Mouse (Mus musculus): ENCODE results near the gene Ncapd2. TPM values are rescaled to one million over a fixed set of nuclear protein-coding genes. Genes with fewer than 3 reads are reported as not detected.

Gene Ncapd2
- total RNA-seq, 2 experiments from 2014 or later = 242 to 288 TPM

Other genes with a start within 250 kb of the Ncapd2 start
- 96.6 and 112 TPM in 2 replicates for gene Cops7a, start 226.2 kb downstream of the Ncapd2 start, total RNA-seq (2014; fragmentation: Nextera tagmentation)
- 48.8 and 52.0 TPM in 2 replicates for gene Cops7a, start 226.2 kb downstream of the Ncapd2 start, total RNA-seq (2017)
- gene Pianp, start 195.0 kb downstream of the Ncapd2 start, total RNA-seq (2014; fragmentation: Nextera tagmentation) = not detected in 2 replicates
- gene Pianp, start 195.0 kb downstream of the Ncapd2 start, total RNA-seq (2017) = not detected in 2 replicates
- 75.9 and 87.6 TPM in 2 replicates for gene Zfp384, start 182.6 kb downstream of the Ncapd2 start, total RNA-seq (2014; fragmentation: Nextera tagmentation)
- gene Zfp384, start 182.6 kb downstream of the Ncapd2 start, total RNA-seq (2017) = 24.3 and 31.9 TPM in 2 replicates
- 49.2 and 55.8 TPM in 2 replicates for gene Ing4, start 151.9 kb downstream of the Ncapd2 start, total RNA-seq (2014; fragmentation: Nextera tagmentation)
- 34.7 and 40.2 TPM in 2 replicates for gene Ing4, start 151.9 kb downstream of the Ncapd2 start, total RNA-seq (2017)
- 10.6 and 17.5 TPM in 2 replicates for gene Acrbp, start 142.0 kb downstream of the Ncapd2 start, total RNA-seq (2014; fragmentation: Nextera tagmentation)
- 1.3 and 3.9 TPM in 2 replicates for gene Acrbp, start 142.0 kb downstream of the Ncapd2 start, total RNA-seq (2017)
- 8.7 and 13.4 TPM in 2 replicates for gene Lpar5, start 123.8 kb downstream of the Ncapd2 start, total RNA-seq (2014; fragmentation: Nextera tagmentation)
- gene Lpar5, start 123.8 kb downstream of the Ncapd2 start, total RNA-seq (2017) = 2.7 and 5.2 TPM in 2 replicates
- gene Chd4, start 95.7 kb downstream of the Ncapd2 start, total RNA-seq (2014; fragmentation: Nextera tagmentation) = 136 and 161 TPM in 2 replicates
- 246 and 373 TPM in 2 replicates for gene Chd4, start 95.7 kb downstream of the Ncapd2 start, total RNA-seq (2017)
- gene Nop2, start 59.8 kb downstream of the Ncapd2 start, total RNA-seq (2014; fragmentation: Nextera tagmentation) = 65.6 and 82.8 TPM in 2 replicates
- gene Nop2, start 59.8 kb downstream of the Ncapd2 start, total RNA-seq (2017) = 79.2 and 82.4 TPM in 2 replicates
- 26.4 and 37.4 TPM in 2 replicates for gene Iffo1, start 46.5 kb downstream of the Ncapd2 start, total RNA-seq (2014; fragmentation: Nextera tagmentation)
- gene Iffo1, start 46.5 kb downstream of the Ncapd2 start, total RNA-seq (2017) = 11.8 and 14.0 TPM in 2 replicates
- gene Gapdh, start 25.2 kb downstream of the Ncapd2 start, total RNA-seq (2014; fragmentation: Nextera tagmentation) = 2,842 and 3,031 TPM in 2 replicates
- gene Gapdh, start 25.2 kb downstream of the Ncapd2 start, total RNA-seq (2017) = 1,694 and 2,022 TPM in 2 replicates
- 117 and 197 TPM in 2 replicates for gene Mrpl51, start 100 bp upstream of the Ncapd2 start, total RNA-seq (2014; fragmentation: Nextera tagmentation)
- gene Mrpl51, start 100 bp upstream of the Ncapd2 start, total RNA-seq (2017) = 121 and 155 TPM in 2 replicates
- gene Vamp1, start 23.9 kb upstream of the Ncapd2 start, total RNA-seq (2014; fragmentation: Nextera tagmentation) = 26.0 and 40.2 TPM in 2 replicates
- 6.3 and 7.1 TPM in 2 replicates for gene Vamp1, start 23.9 kb upstream of the Ncapd2 start, total RNA-seq (2017)
- gene Tapbpl, start 40.2 kb upstream of the Ncapd2 start, total RNA-seq (2014; fragmentation: Nextera tagmentation) = 13.8 TPM in 2 replicates
- gene Tapbpl, start 40.2 kb upstream of the Ncapd2 start, total RNA-seq (2017) = 16.5 and 17.7 TPM in 2 replicates
- gene Cd27, start 45.3 kb upstream of the Ncapd2 start, total RNA-seq (2014; fragmentation: Nextera tagmentation) = 50.7 and 62.0 TPM in 2 replicates
- gene Cd27, start 45.3 kb upstream of the Ncapd2 start, total RNA-seq (2017) = 34.7 and 55.2 TPM in 2 replicates
- gene Tuba3a, start 94.3 kb upstream of the Ncapd2 start, total RNA-seq (2014; fragmentation: Nextera tagmentation) = not detected in 2 replicates
- gene Tuba3a, start 94.3 kb upstream of the Ncapd2 start, total RNA-seq (2017) = not detected in 2 replicates
- 36.4 and 50.3 TPM in 2 replicates for gene Ltbr, start 122.2 kb upstream of the Ncapd2 start, total RNA-seq (2014; fragmentation: Nextera tagmentation)
- 29.9 and 36.3 TPM in 2 replicates for gene Ltbr, start 122.2 kb upstream of the Ncapd2 start, total RNA-seq (2017)
- 16.2 and 18.9 TPM in 2 replicates for gene Scnn1a, start 129.0 kb upstream of the Ncapd2 start, total RNA-seq (2014; fragmentation: Nextera tagmentation)
- 1.4 and 1.8 TPM in 2 replicates for gene Scnn1a, start 129.0 kb upstream of the Ncapd2 start, total RNA-seq (2017)
- 89.1 and 104 TPM in 2 replicates for gene Tnfrsf1a, start 157.7 kb upstream of the Ncapd2 start, total RNA-seq (2014; fragmentation: Nextera tagmentation)
- 54.4 and 88.8 TPM in 2 replicates for gene Tnfrsf1a, start 157.7 kb upstream of the Ncapd2 start, total RNA-seq (2017)
- not detected in 2 replicates for gene Plekhg6, start 189.1 kb upstream of the Ncapd2 start, total RNA-seq (2014; fragmentation: Nextera tagmentation)
- not detected in 2 replicates for gene Plekhg6, start 189.1 kb upstream of the Ncapd2 start, total RNA-seq (2017)

All from granulocyte monocyte progenitor cell, adult 5-6 weeks (primary cell).